Mouse (Mus musculus) 416B (cell line): ENCODE results near the gene Fyttd1.

Experiments used
- DNase-seq: peaks from one replicate; pipeline ENCODE4 v3.0.0; 2011; ENCODE audit warnings: low read depth

The Fyttd1 gene

GRCm38 (mm10) chr16:32877343-32878156 lies at the start of gene Fyttd1, which contains the start of gene Rubcn:
Fyttd1 (plus strand) TSS chr16:32877500.
Rubcn (minus strand) TSS chr16:32877766.
- peak; percentile 91 for DNase-seq

- no peak for DNase-seq
These were observed 48.2 kb upstream of the Fyttd1 start for GRCm38 (mm10) chr16:32829104-32829503.

- no peak for DNase-seq
These were observed 45.8 kb upstream of the Fyttd1 start for GRCm38 (mm10) chr16:32831501-32831900.

GRCm38 (mm10) chr16:32847103-32847502 lies 30.2 kb upstream of the Fyttd1 start:
- no peak for DNase-seq

GRCm38 (mm10) chr16:32849042-32849830 lies 28.1 kb upstream of the Fyttd1 start:
- no peak for DNase-seq

GRCm38 (mm10) chr16:32853492-32854049 lies 23.7 kb upstream of the Fyttd1 start:
- DNase-seq: peak; percentile 56

GRCm38 (mm10) chr16:32854050-32854571 lies 23.2 kb upstream of the Fyttd1 start:
- peak; percentile 51 for DNase-seq

- no peak for DNase-seq
These were observed 20.5 kb upstream of the Fyttd1 start for GRCm38 (mm10) chr16:32856751-32857150.

- no peak for DNase-seq
These were observed 18.9 kb upstream of the Fyttd1 start for GRCm38 (mm10) chr16:32858356-32858755.

- peak; percentile 61 for DNase-seq
These were observed 18.3 kb upstream of the Fyttd1 start for GRCm38 (mm10) chr16:32858771-32859636.

- DNase-seq: no peak
These were observed 15.4 kb upstream of the Fyttd1 start for GRCm38 (mm10) chr16:32861813-32862385.

GRCm38 (mm10) chr16:32865401-32865800 lies 11.9 kb upstream of the Fyttd1 start:
- no peak for DNase-seq

- DNase-seq: no peak
These were observed 10.6 kb upstream of the Fyttd1 start for GRCm38 (mm10) chr16:32866713-32867112.

- peak; percentile 93 for DNase-seq
These were observed 9.3 kb upstream of the Fyttd1 start for GRCm38 (mm10) chr16:32867919-32868552.

GRCm38 (mm10) chr16:32870231-32870630 lies 7.1 kb upstream of the Fyttd1 start:
- no peak for DNase-seq

- DNase-seq: no peak
These were observed 3.9 kb upstream of the Fyttd1 start for GRCm38 (mm10) chr16:32873366-32873765.

- peak; percentile 46 for DNase-seq
These were observed 2.0 kb upstream of the Fyttd1 start for GRCm38 (mm10) chr16:32875281-32875680.

- no peak for DNase-seq
These were observed 1.5 kb upstream of the Fyttd1 start for GRCm38 (mm10) chr16:32875847-32876246.

- DNase-seq: peak; percentile 35
These were observed 469 bp upstream of the Fyttd1 start for GRCm38 (mm10) chr16:32876831-32877230.

- DNase-seq: no peak
These were observed 878 bp downstream of the Fyttd1 start for GRCm38 (mm10) chr16:32878157-32878598.
